Mouse (Mus musculus): ENCODE measurements at regions not wholly inside any gene's neighbourhood (a gene's known extent, or its start where the extent isn't known, plus 50 kb on each side); places are given as distances from the start of the nearest gene placed in this dataset.

- TF ChIP-seq POLR2A (IDR thresholded peaks at IDR 0.05; ENCODE audit: borderline replicate concordance, extremely low read depth, low read depth, low read length): no peak
- no peak for TF ChIP-seq CTCF (IDR thresholded peaks at IDR 0.05; ENCODE audit: insufficient read depth, low read length)
These were observed 431.5 kb upstream of the Pmfbp1 start for GRCm38 (mm10) chr8:109062376-109062775.

Data from lung, adult 2 months (tissue).